Mouse (Mus musculus) intestine, postnatal 0 days (tissue): ENCODE measurements around the gene Naa50. TPM values are rescaled to one million over a fixed set of nuclear protein-coding genes. Genes with fewer than 3 reads are reported as not detected.

Experiments used
- ATAC-seq: fragments of 200-750 bp; cut with Nextera tagmentation; 2 replicates; pipeline ENCODE4 v1.8.0; 2017; ENCODE audit warnings: mild to moderate bottlenecking, moderate TSS enrichment, moderate library complexity
- H3K27ac ChIP-seq: fragments of 300-500 bp; sonication (generic); 2 replicates; pipeline ENCODE4 v1.5.1; 2014; ENCODE audit warnings: mild to moderate bottlenecking, low read depth, low read length, moderate library complexity
- H3K27me3 ChIP-seq: fragments of 300-500 bp; sonication (generic); replicated peaks from 2 replicates; pipeline ENCODE4 v1.6.1; 2014; ENCODE audit warnings: low read length, mixed read lengths; ENCODE audit not compliant: control insufficient read depth, insufficient read depth
- H3K36me3 ChIP-seq: fragments of 300-500 bp; sonication (generic); 2 replicates; pipeline ENCODE4 v1.6.1; 2014; ENCODE audit warnings: mild to moderate bottlenecking, moderate library complexity; ENCODE audit not compliant: control insufficient read depth, insufficient read depth
- H3K4me1 ChIP-seq: fragments of 300-500 bp; sonication (generic); replicated peaks from 2 replicates; pipeline ENCODE4 v1.6.1; 2014; ENCODE audit warnings: antibody characterized with exemption, low read length, mixed read lengths; ENCODE audit not compliant: control insufficient read depth, insufficient read depth
- H3K4me2 ChIP-seq: fragments of 300-500 bp; sonication (generic); replicated peaks from 2 replicates; pipeline ENCODE4 v1.6.1; 2014; ENCODE audit warnings: low read depth, mild to moderate bottlenecking, moderate library complexity
- H3K4me3 ChIP-seq: fragments of 300-500 bp; sonication (generic); 2 replicates; pipeline ENCODE4 v1.5.1; 2014; ENCODE audit warnings: low read depth, low read length
- H3K9ac ChIP-seq: fragments of 300-500 bp; sonication (generic); 2 replicates; pipeline ENCODE4 v1.6.1; 2014; ENCODE audit warnings: mild to moderate bottlenecking, low read depth, low read length
- H3K9me3 ChIP-seq: fragments of 300-500 bp; sonication (generic); 2 replicates; pipeline ENCODE4 v1.6.1; 2016; ENCODE audit warnings: mixed run types; ENCODE audit not compliant: control insufficient read depth
- CTCF ChIP-seq: sonication (generic); IDR thresholded peaks from 2 replicates; pipeline ENCODE4 v1.5.1; 2016; ENCODE audit warnings: low read depth, mild to moderate bottlenecking, control low read depth, antibody characterized with exemption, moderate library complexity
- WGBS: fragments of 180-500 bp; shearing (Covaris S2); extraction: QIAGEN DNeasy Blood & Tissue Kit; methylation state at CpG from one replicate; pipeline ENCODE4 v1.1.7; 2014; 5-methylcytosine and 5-hydroxymethylcytosine counted together
- polyA plus RNA-seq: library from polyadenylated mRNA; unstranded; fragments of >200 nt; fragmentation: Nextera tagmentation; extraction: Ambion mirVana; gene quantifications from 2 replicates; pipeline ENCODE4 v1.2.1, GENCODE M21; 2015

Naa50 gene
- polyA plus RNA-seq, 1 experiment from 2014 or later, result 38.6 TPM

DNA sequence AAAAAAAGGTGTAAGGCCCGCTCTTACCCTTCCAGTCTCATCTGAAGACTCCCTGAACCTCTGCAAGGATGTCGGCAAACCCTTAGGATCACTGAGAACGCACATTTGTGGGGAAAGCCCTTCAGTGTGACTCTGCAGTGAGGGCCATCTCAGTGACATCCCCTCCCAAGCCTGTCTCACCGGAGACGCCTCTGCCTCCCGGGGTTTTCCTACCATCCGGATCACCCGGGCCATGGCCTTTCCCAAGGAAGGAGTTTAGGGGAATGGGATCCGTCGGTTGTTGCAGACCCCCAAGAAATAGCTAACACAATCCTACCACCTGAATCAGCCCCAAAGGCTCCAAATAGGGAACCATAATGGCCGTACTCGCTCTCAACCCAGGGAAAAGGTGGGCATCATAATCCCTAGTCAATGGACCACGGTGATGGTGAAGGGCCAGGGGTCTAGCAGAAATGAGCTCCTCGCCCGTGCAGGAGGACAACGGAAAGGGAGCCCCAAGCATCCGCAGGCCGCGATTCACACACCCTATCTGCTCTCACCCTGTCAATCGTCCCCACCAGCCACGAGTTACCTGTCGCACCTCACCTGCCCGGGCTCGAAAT is 1.2 kb upstream of the Naa50 start:
- H3K9me3 ChIP-seq, result no peaks in the 10 kb centered on the region
- H3K4me2 ChIP-seq, result peak overlapping the region; percentile 90
- peak overlapping the region; percentile 97 for H3K4me3 ChIP-seq
- WGBS, result 1% methylated on average over 24 of the region's 24 CpGs
- 0 out of 2 replicates have a peak, but pooled peaks cover 7% of the 10 kb centered on the region for H3K4me1 ChIP-seq
- H3K9ac ChIP-seq, result peak overlapping the region; percentile 95
- TF ChIP-seq CTCF, result no peak
- H3K27ac ChIP-seq, result peak overlapping the region; percentile 99
- ATAC-seq, result no peak
- no peaks in the 10 kb centered on the region for H3K36me3 ChIP-seq
- H3K27me3 ChIP-seq, result no peaks in the 10 kb centered on the region

DNA sequence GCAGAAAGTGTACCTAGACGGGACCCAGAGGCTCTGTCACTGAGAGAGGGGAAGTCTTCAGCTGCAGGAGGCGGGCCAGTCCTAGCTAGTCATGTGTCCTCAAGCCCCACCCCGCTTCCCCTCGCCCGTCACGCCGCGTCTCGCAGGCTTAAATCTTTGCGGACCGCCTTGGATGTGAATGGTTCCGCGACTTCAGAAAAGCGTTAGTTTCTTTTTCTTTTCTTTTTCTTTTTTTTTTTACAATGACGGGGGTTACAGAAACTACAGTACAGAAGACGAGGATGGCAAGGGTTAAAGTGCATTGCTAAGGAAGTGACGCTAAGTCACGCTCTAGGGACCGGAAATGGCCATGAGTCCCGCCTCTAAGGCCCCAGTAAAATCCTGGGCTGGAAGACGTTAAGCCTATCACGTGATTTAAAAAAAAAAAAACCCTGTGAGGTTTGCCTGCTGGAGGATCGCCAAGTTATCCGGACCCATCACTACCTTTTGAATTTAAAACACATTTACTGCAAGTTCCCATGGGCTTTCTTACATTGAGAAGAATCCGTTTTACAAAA is 573 bp upstream of the Naa50 start:
- Histone ChIP-seq H3K4me3 (peak overlapping the region; percentile 97), H3K27ac (peak overlapping the region; percentile 99), H3K36me3 (no peaks in the 10 kb centered on the region), H3K9ac (peak overlapping the region; percentile 95), H3K4me2 (peak overlapping the region; percentile 90), H3K27me3 (no peaks in the 10 kb centered on the region), H3K9me3 (no peaks in the 10 kb centered on the region), H3K4me1 (0 out of 2 replicates have a peak, but pooled peaks cover 7% of the 10 kb centered on the region)
- ATAC-seq, result peak; percentile 86
- no peak for TF ChIP-seq CTCF
- WGBS, result under 1% methylated on average over 25 of the region's 25 CpGs

DNA sequence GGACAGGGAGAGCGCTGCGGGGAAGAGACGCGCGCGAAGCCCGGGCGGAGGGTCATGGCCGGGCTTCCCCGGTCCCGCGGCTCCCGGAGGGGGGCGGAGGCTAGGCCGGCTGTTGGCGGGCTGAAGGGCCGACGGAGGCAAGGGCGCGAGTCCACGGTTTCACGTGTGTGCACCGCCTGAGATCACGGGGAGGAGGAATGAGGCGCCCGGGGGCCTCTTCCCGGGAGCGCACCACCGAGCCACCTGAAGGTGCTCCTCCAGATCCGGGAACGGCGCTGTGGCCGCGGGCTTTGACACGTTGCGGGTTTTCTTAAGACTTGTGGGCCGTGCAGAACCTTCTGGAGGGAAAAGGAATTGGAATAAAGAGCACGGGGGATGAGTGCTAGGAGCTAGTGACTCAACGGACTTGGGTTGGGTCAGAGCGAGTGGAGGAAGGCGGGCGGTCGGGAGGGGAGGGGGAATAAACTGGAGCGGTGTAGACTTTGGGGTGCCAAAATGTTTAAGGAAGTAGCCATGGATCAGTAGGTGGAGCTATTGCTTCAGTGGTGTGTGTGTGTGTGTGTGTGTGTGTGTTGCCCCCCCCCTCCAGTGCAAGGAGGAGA is 657 bp downstream of the Naa50 start:
- TF ChIP-seq CTCF, result peak; percentile 76
- H3K27ac ChIP-seq, result peak overlapping the region; percentile 99
- no peaks in the 10 kb centered on the region for H3K9me3 ChIP-seq
- H3K9ac ChIP-seq, result peak overlapping the region; percentile 95
- peak overlapping the region; percentile 97 for H3K4me3 ChIP-seq
- H3K36me3 ChIP-seq, result no peaks in the 10 kb centered on the region
- H3K4me1 ChIP-seq, result 0 out of 2 replicates have a peak, but pooled peaks cover 3% of the 10 kb centered on the region
- peak; percentile 62 for ATAC-seq
- no peaks in the 10 kb centered on the region for H3K27me3 ChIP-seq
- peak overlapping the region; percentile 90 for H3K4me2 ChIP-seq
- under 1% methylated on average over 43 of the region's 44 CpGs for WGBS

DNA sequence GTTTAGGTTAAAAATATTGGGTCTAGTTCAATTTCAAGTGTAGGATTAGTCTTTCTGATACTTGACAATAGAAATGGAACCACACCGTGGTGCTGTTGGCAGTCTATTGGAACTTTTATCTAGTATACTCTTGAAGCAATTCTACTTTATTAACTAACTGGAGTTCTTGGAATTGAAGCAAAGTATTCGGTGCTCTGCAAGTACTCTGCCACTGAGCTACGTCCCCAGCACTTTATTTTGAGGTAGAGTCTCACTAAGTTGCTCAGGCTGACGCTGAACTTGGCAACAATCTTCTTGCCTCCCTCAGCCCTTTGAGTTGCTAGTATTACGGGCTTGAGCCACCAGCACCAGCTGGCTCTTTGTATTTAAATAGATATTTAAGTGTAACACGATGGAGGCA is 1.9 kb downstream of the Naa50 start:
- peak overlapping the region; percentile 7; the same call in 1 of the 2 replicates for H3K9ac ChIP-seq
- H3K4me1 ChIP-seq, result 0 out of 2 replicates have a peak, but pooled peaks cover 3% of the 10 kb centered on the region
- WGBS, result 17% methylated on average over 6 of the region's 6 CpGs
- TF ChIP-seq CTCF, result no peak
- peak overlapping the region; percentile 90 for H3K4me2 ChIP-seq
- H3K27me3 ChIP-seq, result no peaks in the 10 kb centered on the region
- peak overlapping the region; percentile 97 for H3K4me3 ChIP-seq
- no peak for ATAC-seq
- no peaks in the 10 kb centered on the region for H3K36me3 ChIP-seq
- no peaks in the 10 kb centered on the region for H3K9me3 ChIP-seq
- no peak overlapping the region for H3K27ac ChIP-seq

DNA sequence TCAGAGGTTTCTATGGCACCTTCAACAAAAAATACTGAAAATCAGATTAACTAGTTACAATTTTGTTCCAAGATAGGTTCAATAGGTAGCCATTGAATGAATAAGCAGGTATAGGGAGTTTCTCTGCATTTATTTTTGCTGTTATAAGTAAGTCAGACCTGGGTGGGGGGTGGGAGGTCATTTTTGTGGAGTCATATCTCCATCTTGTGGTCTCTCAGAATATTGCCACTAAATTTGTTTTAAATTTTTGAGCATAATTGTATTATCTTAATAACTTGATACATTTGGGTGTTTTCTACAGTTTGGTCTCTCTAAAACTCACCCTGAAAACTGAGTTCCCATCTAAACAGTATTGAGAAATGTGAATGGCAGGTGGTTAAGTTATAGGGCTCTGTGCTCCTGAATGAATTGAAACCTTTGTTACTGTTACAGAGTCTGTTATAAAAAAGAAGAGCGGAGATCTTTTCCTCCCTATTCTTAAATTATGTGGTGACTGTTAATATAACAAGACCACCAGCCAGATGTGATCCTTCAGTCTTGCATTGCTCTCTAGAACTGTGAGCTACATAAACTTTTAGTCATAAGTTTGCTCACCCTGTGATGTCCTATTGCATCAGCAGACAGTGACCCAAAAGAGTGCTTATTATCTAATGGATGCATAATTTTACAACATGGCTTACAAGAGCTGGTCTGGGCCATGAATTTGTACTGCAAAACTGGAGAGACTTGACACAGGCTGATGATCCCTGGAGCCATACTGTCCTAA is 9.6 kb downstream of the Naa50 start:
- H3K9me3 ChIP-seq, result no peaks in the 10 kb centered on the region
- 84% methylated on average over 1 of the region's 1 CpGs for WGBS
- no peak overlapping the region for H3K4me2 ChIP-seq
- H3K36me3 ChIP-seq, result no peaks in the 10 kb centered on the region
- no peak overlapping the region for H3K27ac ChIP-seq
- no peak overlapping the region for H3K4me3 ChIP-seq
- no peaks in the 10 kb centered on the region for H3K27me3 ChIP-seq
- H3K9ac ChIP-seq, result no peak overlapping the region
- ATAC-seq, result no peak
- TF ChIP-seq CTCF, result peak; percentile 50
- no peaks in the 10 kb centered on the region for H3K4me1 ChIP-seq

DNA sequence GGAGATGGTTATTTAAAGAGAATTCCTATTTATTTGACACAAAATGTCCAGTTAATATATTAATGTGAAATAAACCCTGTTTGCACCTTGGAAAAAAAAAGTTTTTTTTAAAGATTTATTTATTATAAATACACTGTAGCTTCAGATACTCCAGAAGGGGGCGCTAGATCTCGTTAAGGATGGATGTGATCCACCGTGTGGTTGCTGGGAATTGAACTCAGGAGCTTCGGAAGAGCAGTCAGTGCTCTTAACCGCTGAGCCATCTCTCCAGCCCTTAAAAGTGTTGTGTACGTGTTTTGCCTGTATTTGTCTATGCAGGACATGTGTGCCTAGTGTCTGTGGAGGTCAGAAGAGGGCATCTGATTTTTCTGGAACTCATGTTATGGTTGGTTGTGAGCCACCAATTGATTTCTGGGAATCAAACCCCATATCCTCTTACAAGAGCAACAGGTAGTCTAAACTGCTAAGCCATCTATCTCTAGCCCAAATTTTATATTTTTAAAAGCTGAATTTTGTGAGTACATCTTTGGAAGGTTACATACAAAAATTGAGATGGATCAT is 14.9 kb downstream of the Naa50 start:
- Histone ChIP-seq H3K4me3 (no peak overlapping the region), H3K9ac (no peak overlapping the region), H3K27me3 (no peaks in the 10 kb centered on the region), H3K4me2 (no peak overlapping the region), H3K4me1 (no peaks in the 10 kb centered on the region), H3K9me3 (no peaks in the 10 kb centered on the region), H3K36me3 (peaks cover 10% of the 10 kb centered on the region), H3K27ac (no peak overlapping the region)
- 63% methylated on average over 6 of the region's 6 CpGs for WGBS
- ATAC-seq, result no peak
- peak; percentile 25; the same call in 1 of the 2 replicates for TF ChIP-seq CTCF
